Mouse (Mus musculus): ENCODE data around the gene Gm21094. TPM values are rescaled to one million over a fixed set of nuclear protein-coding genes. Genes with fewer than 3 reads are reported as not detected.
"Not testable (repeated sequence)": the region's sequence is repeated elsewhere in the genome, so short reads cannot be mapped to it uniquely, and the experiment has no call there.

The Gm21094 gene
- not detected for total RNA-seq (2021)
- long read RNA-seq, experiment 1, result 0 reads
- long read RNA-seq, experiment 2, result 0 reads

GRCm38 (mm10) chrY:32620343-32620742 is at the start of gene Gm21094:
Gm21094 (minus strand) TSS chrY:32620443.
- intact Hi-C loops (cut with DNase I); DNase-seq (ENCODE audit: low spot score in 2 of 2): not testable (repeated sequence)

All from left cerebral cortex, postnatal 14 days (tissue).